In the genomic region with DNA sequence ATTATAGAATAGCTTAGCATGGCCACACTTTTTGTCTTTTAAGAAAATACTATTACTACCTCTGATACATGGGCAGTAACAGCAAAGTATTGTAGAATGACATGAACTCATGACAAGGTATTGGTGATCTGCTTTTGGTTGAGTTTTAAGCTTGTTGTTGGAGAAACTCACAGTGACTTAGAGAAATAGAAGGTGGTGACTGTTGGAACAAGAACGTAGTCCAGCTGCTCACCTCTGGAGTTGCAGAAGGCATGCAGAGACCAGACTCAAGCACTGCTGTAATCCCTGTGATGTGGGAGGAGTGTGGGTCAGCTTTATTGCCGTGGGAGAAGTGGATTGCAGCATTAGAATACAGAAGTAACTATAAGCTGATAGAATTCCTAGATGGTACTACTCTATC, we compare ENCODE assay signal across 15 mouse cellular contexts.
"Had no signal": no experiment of that assay in that cellular context is flagged by ENCODE, and none has a peak within 500 bp of the region (broad histone marks: within the 10 kb centered on the region; RNA-seq: fewer than 3 reads in every experiment).

No protein-coding gene starts in this region.

- H3K27me3 ChIP-seq: megakaryocyte, embryonic 14.5 days; midbrain, embryonic 13.5 days; midbrain, embryonic 15.5 days; neural tube, embryonic 12.5 days; stomach, embryonic 15.5 days had no signal

- H3K4me1 ChIP-seq: megakaryocyte, embryonic 14.5 days; neural tube, embryonic 12.5 days; stomach, embryonic 15.5 days had no signal

- H3K9ac ChIP-seq: lung, embryonic 14.5 days; midbrain, embryonic 13.5 days; midbrain, embryonic 15.5 days; neural tube, embryonic 12.5 days; stomach, embryonic 15.5 days had no signal

- DNase-seq: lung, adult 18-20 months; lung, embryonic 14.5 days; lung, postnatal 10 days; lung, postnatal 4 days; right cerebral cortex, postnatal 14 days; thymus, adult 2 months; thymus, postnatal 25 days; thymus, postnatal 4 days had no signal

- H3K9me3 ChIP-seq: megakaryocyte, embryonic 14.5 days; midbrain, embryonic 13.5 days; midbrain, embryonic 15.5 days; neural tube, embryonic 12.5 days; stomach, embryonic 15.5 days had no signal

- H3K36me3 ChIP-seq: midbrain, embryonic 13.5 days; midbrain, embryonic 15.5 days; neural tube, embryonic 12.5 days; stomach, embryonic 15.5 days had no signal

- ATAC-seq: midbrain, embryonic 13.5 days; midbrain, embryonic 15.5 days had no signal

- H3K4me3 ChIP-seq: megakaryocyte, embryonic 14.5 days; midbrain, embryonic 13.5 days; midbrain, embryonic 15.5 days; neural tube, embryonic 12.5 days; stomach, embryonic 15.5 days had no signal

- H3K27ac ChIP-seq: midbrain, embryonic 13.5 days; midbrain, embryonic 15.5 days; neural tube, embryonic 12.5 days; stomach, embryonic 15.5 days; stomach, postnatal 0 days had no signal

- H3K4me2 ChIP-seq: lung, embryonic 14.5 days; midbrain, embryonic 11.5 days; midbrain, embryonic 13.5 days; midbrain, embryonic 15.5 days; neural tube, embryonic 12.5 days; stomach, embryonic 15.5 days had no signal
